ENCODE assay signal across 8 mouse cellular contexts in genomic region chr5:135632117-135632796, GRCm38 (mm10). TPM values are rescaled to one million over a fixed set of nuclear protein-coding genes. Genes with fewer than 3 reads are reported as not detected.
DNase-seq lines count a peak whose midpoint lies in the region; ATAC-seq lines count a peak whose summit lies in the region.

Rhbdd2 (plus strand) TSS chr5:135632618.

- peaks cover 22% of the 10 kb centered on the region for H3K36me3 ChIP-seq in forebrain, embryonic 14.5 days (ENCODE audit: control insufficient read depth, insufficient read depth, low read length)
- H3K36me3 ChIP-seq in neural tube, embryonic 15.5 days = peaks cover 19% of the 10 kb centered on the region

- peak within 1 kb of the TSS; percentile 79 for H3K4me2 ChIP-seq in forebrain, embryonic 14.5 days (ENCODE audit: low read length)
- peak within 1 kb of the TSS; percentile 64 for H3K4me2 ChIP-seq in neural tube, embryonic 15.5 days

- WGBS in forebrain, embryonic 14.5 days = 15% methylated on average over 25 of the region's 30 CpGs
- 14% methylated on average over 29 of the region's 30 CpGs for WGBS in neural tube, embryonic 15.5 days

- H3K9ac ChIP-seq in forebrain, embryonic 14.5 days (ENCODE audit: low read length) = peak within 1 kb of the TSS; percentile 90
- peak within 1 kb of the TSS; percentile 86 for H3K9ac ChIP-seq in neural tube, embryonic 15.5 days (replicated peaks)

- peak; percentile 97 for DNase-seq in ES-CJ7 (ENCODE audit: low read depth, low spot score)
- peak; percentile 96 for DNase-seq in cerebellum, adult 11 months
- DNase-seq in forebrain, embryonic 14.5 days (ENCODE audit: low spot score) = peak; percentile 99
- peak; percentile 97 to 98 for DNase-seq in heart, postnatal 14 days
- DNase-seq in layer of hippocampus, adult 11-12 months (ENCODE audit: low spot score) = peak; percentile 96
- peak; percentile 98 to 99 for DNase-seq in lung, adult 18-20 months
- DNase-seq in testis, postnatal 14 days (ENCODE audit: low spot score) = peak; percentile 98

- peak within 1 kb of the TSS; percentile 90 for H3K27ac ChIP-seq in forebrain, embryonic 14.5 days (ENCODE audit: low read depth, low read length)
- H3K27ac ChIP-seq in neural tube, embryonic 15.5 days (replicated peaks) = peak within 1 kb of the TSS; percentile 96

- no peaks in the 10 kb centered on the region for H3K27me3 ChIP-seq in forebrain, embryonic 14.5 days (replicated peaks; ENCODE audit: control insufficient read depth, insufficient read depth, low read length)
- H3K27me3 ChIP-seq in neural tube, embryonic 15.5 days (replicated peaks) = no peaks in the 10 kb centered on the region

- H3K9me3 ChIP-seq in forebrain, embryonic 14.5 days (replicated peaks; ENCODE audit: control insufficient read depth, low read length) = no peaks in the 10 kb centered on the region
- H3K9me3 ChIP-seq in neural tube, embryonic 15.5 days (replicated peaks) = no peaks in the 10 kb centered on the region

- peak within 1 kb of the TSS; percentile 93 for H3K4me3 ChIP-seq in forebrain, embryonic 14.5 days (ENCODE audit: low read depth, low read length)
- H3K4me3 ChIP-seq in neural tube, embryonic 15.5 days (replicated peaks) = peak within 1 kb of the TSS; percentile 85

- peak; percentile 99 for ATAC-seq in forebrain, embryonic 14.5 days
- peak; percentile 98 for ATAC-seq in neural tube, embryonic 15.5 days (ENCODE audit: low FRiP score)

- intact Hi-C loops in heart, postnatal 14 days (cut with DNase I) = loop anchor here (5.0 kb wide), 3 partner anchors 55 to 130 kb away; no protein-coding TSS in a partner anchor

- peaks cover 4% of the 10 kb centered on the region for H3K4me1 ChIP-seq in forebrain, embryonic 14.5 days (ENCODE audit: control insufficient read depth, insufficient read depth, low read length)
- H3K4me1 ChIP-seq in neural tube, embryonic 15.5 days = peaks cover 19% of the 10 kb centered on the region

RNA-seq across cellular contexts. Expression of gene Rhbdd2, which starts in this region (rescaled TPM):
- 67.2 and 68.6 TPM in 2 replicates for polyA plus RNA-seq in forebrain, embryonic 14.5 days (2014; fragmentation: Nextera tagmentation; extraction: Ambion mirVana)
- 10 to 100 TPM; 13.8 to 16.9 TPM for total RNA-seq in heart, postnatal 14 days (2021)
- 91.1 and 94.6 TPM in 2 replicates for polyA plus RNA-seq in neural tube, embryonic 15.5 days (2015; fragmentation: Nextera tagmentation; extraction: Ambion mirVana)

Comparison
In these comparisons a context has a peak if more than half of its experiments do, and no peak if none do; other contexts are left out.
1. Peak in every context shown above with its lines: DNase-seq, ATAC-seq, H3K4me3 ChIP-seq and H3K27ac ChIP-seq.